Mouse (Mus musculus): ENCODE measurements around the gene Psmd13. TPM values are rescaled to one million over a fixed set of nuclear protein-coding genes. Genes with fewer than 3 reads are reported as not detected.

Psmd13 gene
- polyA plus RNA-seq, 1 experiment from 2014 or later, result 270 TPM

DNA sequence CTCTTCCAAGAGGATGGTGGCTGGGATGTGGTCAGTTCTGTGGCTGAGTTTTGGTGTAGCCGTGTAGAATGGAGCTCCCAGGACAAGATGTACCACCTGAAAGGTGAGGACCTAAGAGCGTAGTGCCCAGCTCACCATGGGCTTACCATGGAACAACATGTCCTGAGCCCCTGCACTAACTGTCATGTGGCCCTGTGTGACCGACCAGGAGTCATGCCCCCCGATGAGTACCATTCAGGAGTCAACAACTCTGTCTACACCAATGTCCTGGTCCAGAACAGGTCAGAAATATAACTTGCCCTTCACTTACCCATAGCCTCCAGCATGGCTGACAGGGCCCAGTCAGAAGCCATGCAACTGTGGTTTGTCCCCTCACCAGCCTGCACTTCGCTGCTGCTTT lies 63.5 kb downstream of the Psmd13 start:
- peaks cover 50% of the 10 kb centered on the region for H3K36me3 ChIP-seq

GRCm38 (mm10) chr7:140946311-140946710 lies 64.5 kb downstream of the Psmd13 start:
- peaks cover 50% of the 10 kb centered on the region for H3K36me3 ChIP-seq
- H3K9me3 ChIP-seq, result no peaks in the 10 kb centered on the region
- DNase-seq (ENCODE audit: low spot score), result no peak
- WGBS, result 79% methylated on average over 10 of the region's 10 CpGs
- peaks cover 46% of the 10 kb centered on the region for H3K4me1 ChIP-seq
- peaks cover 10% of the 10 kb centered on the region; the same call in 1 of the 2 replicates for H3K27me3 ChIP-seq (ENCODE audit: insufficient read depth, poor library complexity, severe bottlenecking)
- H3K27ac ChIP-seq, result peak overlapping the region; percentile 62
- H3K4me3 ChIP-seq, result no peak overlapping the region

More for the DNA sequence above, 63.5 kb downstream of the Psmd13 start:
- Histone ChIP-seq H3K4me3 (no peak overlapping the region), H3K9me3 (no peaks in the 10 kb centered on the region), H3K27ac (no peak overlapping the region), H3K27me3 (ENCODE audit: insufficient read depth, poor library complexity, severe bottlenecking) (peaks cover 10% of the 10 kb centered on the region; the same call in 1 of the 2 replicates), H3K4me1 (peaks cover 42% of the 10 kb centered on the region)
- WGBS, result 86% methylated on average over 5 of the region's 5 CpGs
- no peak for DNase-seq (ENCODE audit: low spot score)

DNA sequence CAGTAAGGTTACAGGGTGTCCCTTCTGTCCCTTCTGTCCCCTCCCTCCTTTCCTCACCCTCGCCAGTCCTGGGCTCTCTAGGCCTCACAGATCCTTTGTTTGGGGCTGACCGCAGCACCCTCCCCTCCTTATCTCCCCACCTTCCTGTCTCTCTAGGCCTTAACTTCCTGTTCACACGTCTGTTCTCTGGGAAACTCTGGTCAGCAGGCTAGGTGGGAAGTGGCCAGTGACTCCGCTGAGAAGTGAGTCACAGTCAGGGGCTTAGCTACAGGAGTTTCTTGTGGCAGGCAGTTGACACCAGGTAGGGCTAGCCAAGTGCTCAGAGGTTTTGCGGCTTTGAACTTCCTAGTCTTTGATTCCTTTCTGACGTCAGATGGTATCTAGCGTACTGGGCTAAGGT lies 65.2 kb downstream of the Psmd13 start:
- WGBS, result 25% methylated on average over 7 of the region's 7 CpGs
- DNase-seq (ENCODE audit: low spot score), result no peak
- no peak overlapping the region for H3K4me3 ChIP-seq
- no peaks in the 10 kb centered on the region for H3K9me3 ChIP-seq
- H3K27ac ChIP-seq, result peak overlapping the region; percentile 62
- H3K4me1 ChIP-seq, result peaks cover 43% of the 10 kb centered on the region
- H3K27me3 ChIP-seq (ENCODE audit: insufficient read depth, poor library complexity, severe bottlenecking), result peaks cover 10% of the 10 kb centered on the region; the same call in 1 of the 2 replicates
- H3K36me3 ChIP-seq, result peaks cover 50% of the 10 kb centered on the region

- no peak for DNase-seq (ENCODE audit: low spot score)
- Histone ChIP-seq H3K4me1 (peaks cover 40% of the 10 kb centered on the region), H3K9me3 (no peaks in the 10 kb centered on the region), H3K4me3 (no peak overlapping the region), H3K36me3 (peaks cover 55% of the 10 kb centered on the region), H3K27me3 (ENCODE audit: insufficient read depth, poor library complexity, severe bottlenecking) (peaks cover 6% of the 10 kb centered on the region; the same call in 1 of the 2 replicates), H3K27ac (0 out of 2 replicates have a peak overlapping the region, but pooled peaks have one; percentile 48)
- 44% methylated on average over 8 of the region's 8 CpGs for WGBS
These were observed 66.4 kb downstream of the Psmd13 start for GRCm38 (mm10) chr7:140948161-140948560.

Other genes with a start within 250 kb of the Psmd13 start
- not detected in 2 replicates for gene Olfr53, start 235.5 kb upstream of the Psmd13 start, polyA plus RNA-seq (2016; fragmentation: Nextera tagmentation; extraction: Ambion mirVana)
- gene Olfr539, start 222.0 kb upstream of the Psmd13 start, polyA plus RNA-seq (2016; fragmentation: Nextera tagmentation; extraction: Ambion mirVana), result not detected in 2 replicates
- gene Olfr45, start 200.0 kb upstream of the Psmd13 start, polyA plus RNA-seq (2016; fragmentation: Nextera tagmentation; extraction: Ambion mirVana), result not detected in 2 replicates
- not detected in 2 replicates for gene Olfr541, start 184.7 kb upstream of the Psmd13 start, polyA plus RNA-seq (2016; fragmentation: Nextera tagmentation; extraction: Ambion mirVana)
- gene Cyp2e1, start 118.2 kb upstream of the Psmd13 start, polyA plus RNA-seq (2016; fragmentation: Nextera tagmentation; extraction: Ambion mirVana), result not detected in 2 replicates
- gene Syce1, start 94.1 kb upstream of the Psmd13 start, polyA plus RNA-seq (2016; fragmentation: Nextera tagmentation; extraction: Ambion mirVana), result 0.16 and 0.49 TPM in 2 replicates
- 1.0 and 1.1 TPM in 2 replicates for gene Zfp941, start 59.8 kb upstream of the Psmd13 start, polyA plus RNA-seq (2016; fragmentation: Nextera tagmentation; extraction: Ambion mirVana)
- gene Urah, start 47.0 kb upstream of the Psmd13 start, polyA plus RNA-seq (2016; fragmentation: Nextera tagmentation; extraction: Ambion mirVana), result 0.85 TPM in 1 of 2 replicates, not detected in the other
- not detected in 2 replicates for gene Scgb1c1, start 36.4 kb upstream of the Psmd13 start, polyA plus RNA-seq (2016; fragmentation: Nextera tagmentation; extraction: Ambion mirVana)
- gene Odf3, start 34.2 kb upstream of the Psmd13 start, polyA plus RNA-seq (2016; fragmentation: Nextera tagmentation; extraction: Ambion mirVana), result not detected in 2 replicates
- not detected in 2 replicates for gene Gm45785, start 25.6 kb upstream of the Psmd13 start, polyA plus RNA-seq (2016; fragmentation: Nextera tagmentation; extraction: Ambion mirVana)
- gene Ric8a, start 25.0 kb upstream of the Psmd13 start, polyA plus RNA-seq (2016; fragmentation: Nextera tagmentation; extraction: Ambion mirVana), result 47.3 and 58.8 TPM in 2 replicates
- 28.1 and 31.4 TPM in 2 replicates for gene Bet1l, start 24.4 kb upstream of the Psmd13 start, polyA plus RNA-seq (2016; fragmentation: Nextera tagmentation; extraction: Ambion mirVana)
- gene Sirt3, start 341 bp downstream of the Psmd13 start, polyA plus RNA-seq (2016; fragmentation: Nextera tagmentation; extraction: Ambion mirVana), result 31.5 and 40.1 TPM in 2 replicates
- 13.6 and 46.8 TPM in 2 replicates for gene Cox8b, start 18.5 kb downstream of the Psmd13 start, polyA plus RNA-seq (2016; fragmentation: Nextera tagmentation; extraction: Ambion mirVana)
- gene Nlrp6, start 38.9 kb downstream of the Psmd13 start, polyA plus RNA-seq (2016; fragmentation: Nextera tagmentation; extraction: Ambion mirVana), result 0.14 TPM in 1 of 2 replicates, not detected in the other
- gene Pgghg, start 59.4 kb downstream of the Psmd13 start, polyA plus RNA-seq (2016; fragmentation: Nextera tagmentation; extraction: Ambion mirVana), result 13.7 and 16.1 TPM in 2 replicates
- 1.8 and 2.3 TPM in 2 replicates for gene Ifitm5, start 68.3 kb downstream of the Psmd13 start, polyA plus RNA-seq (2016; fragmentation: Nextera tagmentation; extraction: Ambion mirVana)
- not detected in 2 replicates for gene Gm45717, start 74.0 kb downstream of the Psmd13 start, polyA plus RNA-seq (2016; fragmentation: Nextera tagmentation; extraction: Ambion mirVana)
- gene Ifitm2, start 74.0 kb downstream of the Psmd13 start, polyA plus RNA-seq (2016; fragmentation: Nextera tagmentation; extraction: Ambion mirVana), result 402 and 508 TPM in 2 replicates
- 3.6 and 12.5 TPM in 2 replicates for gene Ifitm1, start 85.3 kb downstream of the Psmd13 start, polyA plus RNA-seq (2016; fragmentation: Nextera tagmentation; extraction: Ambion mirVana)
- gene Ifitm3, start 128.8 kb downstream of the Psmd13 start, polyA plus RNA-seq (2016; fragmentation: Nextera tagmentation; extraction: Ambion mirVana), result 24.5 and 32.7 TPM in 2 replicates
- not detected in 2 replicates for gene Ifitm6, start 136.0 kb downstream of the Psmd13 start, polyA plus RNA-seq (2016; fragmentation: Nextera tagmentation; extraction: Ambion mirVana)
- gene Gm17387, start 147.2 kb downstream of the Psmd13 start, polyA plus RNA-seq (2016; fragmentation: Nextera tagmentation; extraction: Ambion mirVana), result not detected in 2 replicates
- gene B4galnt4, start 179.1 kb downstream of the Psmd13 start, polyA plus RNA-seq (2016; fragmentation: Nextera tagmentation; extraction: Ambion mirVana), result 2.6 and 12.7 TPM in 2 replicates
- 0.94 and 3.4 TPM in 2 replicates for gene Pkp3, start 196.2 kb downstream of the Psmd13 start, polyA plus RNA-seq (2016; fragmentation: Nextera tagmentation; extraction: Ambion mirVana)
- gene Sigirr, start 218.6 kb downstream of the Psmd13 start, polyA plus RNA-seq (2016; fragmentation: Nextera tagmentation; extraction: Ambion mirVana), result 3.0 and 5.7 TPM in 2 replicates
- gene Ano9, start 235.8 kb downstream of the Psmd13 start, polyA plus RNA-seq (2016; fragmentation: Nextera tagmentation; extraction: Ambion mirVana), result 0.42 and 0.97 TPM in 2 replicates
- gene Ptdss2, start 240.4 kb downstream of the Psmd13 start, polyA plus RNA-seq (2016; fragmentation: Nextera tagmentation; extraction: Ambion mirVana), result 87.8 and 91.1 TPM in 2 replicates

Data from heart, embryonic 10.5 days (tissue).